Mouse (Mus musculus): Measurements from ENCODE around the gene Itga7. TPM values are rescaled to one million over a fixed set of nuclear protein-coding genes. Genes with fewer than 3 reads are reported as not detected.
A peak's percentile ranks its signal among the peaks of the same experiment; 100 is the strongest.

The Itga7 gene
- total RNA-seq (2021), result 100 to 1,000 TPM; 125 to 127 TPM
- long read RNA-seq, experiment 1, full-length matches to known transcripts, result 77 of 220 reads
- long read RNA-seq, experiment 1, partial matches to known transcripts, result 33 of 220 reads
- long read RNA-seq, experiment 1, other reads (novel, unspliced or antisense), result 110 of 220 reads
- long read RNA-seq, experiment 2, full-length matches to known transcripts, result 71 of 201 reads
- long read RNA-seq, experiment 2, partial matches to known transcripts, result 31 of 201 reads
- long read RNA-seq, experiment 2, other reads (novel, unspliced or antisense), result 99 of 201 reads

DNA sequence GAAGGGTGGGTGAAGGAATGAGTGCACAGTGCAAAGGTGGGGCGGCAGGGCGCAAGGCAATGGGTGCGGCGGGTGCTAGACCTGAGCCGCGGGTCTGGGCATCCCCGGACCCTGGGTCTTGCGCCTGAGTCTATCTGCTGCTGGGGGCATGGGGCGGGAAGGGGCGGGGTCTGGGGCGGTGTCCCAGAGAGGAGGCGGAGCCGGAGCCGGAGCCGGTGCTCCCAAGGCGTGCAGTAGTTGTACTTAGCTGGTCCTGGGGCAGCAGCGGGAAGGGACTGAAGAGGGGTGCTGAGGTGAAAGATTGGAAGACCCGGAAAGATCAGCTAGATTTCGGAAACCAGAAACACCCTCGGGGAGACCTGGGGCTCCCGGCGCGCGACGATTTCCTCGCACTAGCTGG, at the start of gene Itga7:
Gene Itga7 (plus strand): TSS at position 245 of the 400 bp plus-strand sequence.
- peak; percentile 56 for DNase-seq

DNA sequence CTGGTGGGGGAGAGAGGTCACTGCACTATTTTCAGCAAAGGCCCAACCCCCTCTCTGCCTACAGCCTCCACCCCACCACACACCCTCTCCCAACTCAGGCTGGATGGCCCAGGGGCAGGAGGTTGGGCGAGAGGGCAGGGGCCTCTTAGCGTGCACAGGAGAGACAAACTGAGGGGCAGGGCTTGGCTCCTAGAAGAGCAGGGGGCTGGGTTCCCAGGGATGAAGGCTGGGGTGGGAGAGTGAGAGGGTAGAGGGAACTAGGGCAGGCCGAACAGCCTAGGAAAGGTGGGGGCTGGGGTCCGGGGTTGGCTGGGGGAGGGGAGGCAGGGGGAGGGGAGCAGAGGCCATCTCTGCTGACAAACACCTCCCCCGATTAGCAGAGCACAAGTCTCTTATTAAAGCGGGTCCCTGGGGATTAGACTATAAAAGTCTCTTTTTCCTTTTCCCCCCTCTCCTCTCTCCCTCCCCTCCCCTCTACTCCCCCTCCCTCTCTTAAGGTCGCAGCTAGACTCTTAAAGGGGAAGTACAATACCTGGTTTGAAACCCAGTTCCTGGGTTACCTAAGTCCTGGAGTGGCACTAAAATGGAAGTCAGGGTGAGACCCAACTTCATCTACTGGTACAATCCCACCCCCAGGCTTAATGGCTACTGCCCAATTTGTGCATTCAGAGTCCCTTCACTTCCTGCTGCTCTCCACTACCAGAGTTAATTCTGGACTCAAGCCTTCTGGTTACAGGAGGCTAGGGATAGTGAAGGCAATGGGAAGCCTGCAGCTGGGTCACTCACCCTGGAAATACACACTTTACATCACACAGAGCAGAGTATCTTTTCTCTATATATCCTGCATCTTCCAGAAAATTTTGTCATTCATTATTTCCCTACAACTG, 44.4 kb upstream of the Itga7 start:
- DNase-seq, result no peak

DNA sequence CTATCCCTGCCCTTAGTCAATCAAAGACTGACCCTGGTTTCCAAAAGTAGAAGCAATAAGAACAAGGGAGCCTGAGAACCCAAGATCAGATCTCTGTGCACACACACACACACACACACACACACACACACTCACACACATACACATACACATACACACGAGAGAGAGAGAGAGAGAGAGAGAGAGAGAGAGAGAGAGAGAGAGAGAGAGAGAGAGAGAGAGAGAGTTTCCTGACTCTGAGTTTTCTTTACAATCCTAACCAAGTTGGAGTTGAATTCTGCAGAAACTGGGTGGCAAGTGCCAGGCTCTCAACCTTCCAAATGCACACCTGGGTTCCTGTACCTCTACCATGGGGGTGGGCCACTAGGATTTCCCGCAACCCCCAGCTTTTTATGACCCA, 43.8 kb upstream of the Itga7 start:
- DNase-seq, result no peak

DNA sequence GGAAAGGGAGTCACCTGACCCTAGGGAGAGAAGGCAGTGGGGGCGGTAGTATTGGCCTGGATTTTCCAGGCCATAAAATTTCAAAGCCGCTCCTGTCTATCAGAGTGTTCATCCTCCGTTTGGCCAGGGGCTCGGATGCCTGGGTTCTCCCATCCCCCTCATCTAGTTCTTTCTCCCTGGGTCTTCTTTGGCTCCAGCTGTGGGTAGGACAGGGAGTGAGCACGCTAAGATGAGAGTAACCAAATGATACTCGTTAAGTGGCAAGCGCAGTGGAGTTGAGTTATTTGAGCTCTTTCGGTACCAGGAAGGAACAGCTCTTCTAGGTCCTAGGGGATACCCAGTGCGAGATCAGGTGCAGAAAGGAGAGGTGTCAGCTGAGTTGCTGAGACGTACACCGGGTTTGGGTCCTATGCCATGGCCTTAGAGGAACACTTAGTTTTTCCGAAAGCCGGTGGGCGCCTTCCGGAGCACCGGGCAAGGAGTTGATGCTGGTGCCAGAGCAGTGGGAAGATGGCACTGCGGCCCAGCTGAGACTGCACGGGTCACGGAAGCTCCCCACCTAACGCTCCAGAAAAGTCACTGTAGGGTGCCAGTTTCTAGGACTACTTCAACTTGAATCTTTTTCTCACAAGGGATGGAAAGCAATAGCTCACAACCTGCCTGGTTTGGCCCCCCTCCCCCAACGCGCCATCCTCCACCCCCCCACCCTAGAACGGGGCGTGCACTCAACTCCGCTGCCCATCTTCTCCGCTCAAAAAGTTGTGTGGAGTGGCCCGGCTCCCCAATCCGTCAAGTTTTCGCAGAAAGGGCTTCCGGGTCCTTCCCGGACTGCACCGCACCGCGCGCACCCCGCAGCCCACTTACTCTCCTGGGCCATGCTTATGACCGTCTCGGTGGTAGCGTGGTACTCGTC, 43.0 kb upstream of the Itga7 start:
- no peak for DNase-seq

DNA sequence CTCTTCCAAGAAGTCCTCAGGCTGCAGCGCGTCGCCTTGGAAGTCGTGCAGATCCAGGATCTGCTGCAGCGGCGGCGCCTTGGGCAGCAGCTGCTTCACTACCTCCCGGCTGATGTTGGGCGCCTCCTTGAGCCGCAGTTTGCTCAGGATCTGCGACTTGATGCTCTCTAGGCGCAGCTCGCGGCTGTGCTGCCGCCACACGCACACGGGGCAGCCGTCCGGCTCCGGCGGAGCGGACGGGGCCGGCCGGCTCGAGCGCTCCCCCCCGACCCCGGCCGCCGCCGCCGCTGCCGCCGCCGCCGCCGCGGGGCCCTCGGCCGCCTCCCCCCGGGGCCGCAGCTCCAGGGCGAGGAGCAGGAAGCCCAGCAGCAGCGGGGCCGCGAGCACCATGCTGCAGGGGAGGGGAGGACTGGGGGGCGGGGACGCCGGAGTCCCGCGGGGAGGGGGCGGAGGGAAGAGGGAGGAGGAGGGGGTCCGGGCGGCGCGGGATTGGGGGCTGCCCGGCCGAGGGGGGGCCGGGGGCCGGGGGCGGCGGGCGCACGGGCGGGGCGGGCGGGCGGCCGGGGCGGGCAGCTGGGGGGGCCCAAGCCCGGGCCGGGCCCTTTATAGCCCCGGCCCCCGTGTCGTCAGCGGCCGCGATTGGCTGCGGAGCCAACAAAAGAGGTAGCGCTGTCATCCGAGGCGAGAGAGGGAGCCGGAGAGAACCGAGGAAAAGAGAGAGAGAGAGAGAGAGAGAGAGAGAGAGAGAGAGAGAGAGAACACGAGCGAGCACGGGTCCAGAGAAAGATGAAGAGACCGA, 42.1 kb upstream of the Itga7 start, which contains the start of gene Gdf11:
Gene Gdf11 (minus strand): TSS at position 423 of the 799 bp plus-strand sequence.
- peak; percentile 59 for DNase-seq

DNA sequence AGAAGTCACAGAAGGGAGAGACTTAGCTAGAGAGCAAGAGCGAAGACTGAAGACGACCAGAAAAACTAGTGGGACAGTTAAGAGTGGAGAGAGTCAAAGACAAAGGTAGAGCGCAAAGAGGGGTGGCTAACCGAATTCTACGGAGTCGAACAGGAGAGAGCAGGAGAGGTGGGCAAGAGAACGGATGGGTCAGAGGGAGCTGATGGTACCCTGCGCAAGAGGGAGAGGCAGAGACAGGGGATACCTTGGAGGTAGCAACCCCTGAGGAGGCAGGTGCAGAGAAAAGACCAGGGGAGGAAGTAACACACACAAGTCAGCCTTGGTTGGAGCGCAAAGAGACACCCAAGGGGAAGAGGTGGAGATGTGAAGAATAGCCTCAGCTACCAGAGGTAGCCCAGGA, 41.4 kb upstream of the Itga7 start:
- no peak for DNase-seq

DNA sequence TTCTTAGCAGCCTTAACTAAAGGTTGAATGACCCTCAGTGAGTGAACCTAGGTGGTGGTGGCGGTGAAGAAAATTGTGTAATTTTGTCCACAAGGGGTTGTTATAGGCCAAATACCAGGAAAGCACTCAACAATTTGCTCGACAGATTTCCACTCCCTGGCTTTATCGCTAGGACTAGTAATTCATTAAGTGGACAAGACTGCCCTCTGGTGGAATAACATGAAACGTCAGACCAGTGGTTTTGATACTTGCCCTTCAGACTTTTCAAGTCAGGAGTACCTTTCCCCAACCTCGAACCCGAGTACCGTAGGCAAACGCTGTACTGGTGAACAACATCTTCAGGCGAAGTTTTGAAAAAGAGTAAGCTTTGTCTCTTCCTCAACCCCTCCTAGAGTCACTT, 38.2 kb upstream of the Itga7 start:
- peak; percentile 66 for DNase-seq

DNA sequence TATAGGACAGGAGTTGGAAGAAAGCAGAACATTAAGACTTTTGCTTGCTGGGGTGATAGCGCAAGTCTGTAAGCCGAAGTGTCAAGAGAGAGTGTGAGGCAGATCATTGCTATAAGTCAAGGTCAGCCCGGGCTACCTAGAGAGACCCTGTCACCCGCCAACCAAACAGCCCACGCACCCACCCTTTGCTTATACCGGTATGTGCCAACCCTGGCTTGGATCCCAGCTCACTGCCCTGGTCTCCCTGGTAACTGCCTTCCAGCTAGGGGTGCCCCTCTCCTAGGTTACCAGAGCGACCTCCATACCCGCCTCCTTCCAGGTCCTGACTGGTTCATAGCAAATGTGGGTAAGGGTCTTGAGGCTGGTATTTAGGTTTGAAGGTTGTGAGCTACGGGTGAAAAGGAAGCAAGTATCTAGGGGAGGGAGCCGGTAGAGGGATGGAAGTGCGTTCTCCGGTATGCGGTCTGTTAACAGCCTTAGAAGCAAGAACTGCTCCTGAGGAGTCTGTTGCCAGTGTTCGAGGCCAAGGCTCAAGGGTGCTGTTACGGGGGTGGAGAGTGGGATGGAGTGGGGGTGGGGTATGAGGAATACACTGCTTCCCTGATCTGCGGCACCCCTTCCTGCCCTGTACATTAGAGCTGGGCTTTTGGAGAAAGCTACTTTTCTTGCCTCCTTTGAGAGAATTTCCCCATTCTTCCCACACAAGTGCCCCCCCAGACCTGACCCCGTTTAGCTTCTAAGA, 37.5 kb upstream of the Itga7 start:
- no peak for DNase-seq

DNA sequence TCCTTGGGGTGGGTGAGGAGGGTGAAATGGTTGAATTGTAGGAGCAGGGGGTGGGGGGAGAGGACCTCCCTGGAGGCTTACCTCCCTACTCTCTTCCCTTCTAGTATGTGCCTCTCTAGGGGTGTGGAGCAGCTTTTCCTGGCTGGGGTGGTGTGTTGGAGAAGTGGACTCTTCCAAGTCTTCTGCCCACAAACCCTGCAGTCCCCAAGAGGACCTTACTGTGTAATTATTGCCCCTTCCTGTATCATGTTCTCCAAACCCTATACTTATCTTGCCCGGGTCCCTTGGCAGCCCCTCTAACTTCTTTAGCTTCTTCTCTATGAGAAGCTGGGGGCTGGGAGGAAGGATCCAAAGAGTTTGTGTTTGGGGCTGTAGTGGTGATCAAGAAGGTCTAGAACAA, 36.8 kb upstream of the Itga7 start:
- DNase-seq, result no peak

DNA sequence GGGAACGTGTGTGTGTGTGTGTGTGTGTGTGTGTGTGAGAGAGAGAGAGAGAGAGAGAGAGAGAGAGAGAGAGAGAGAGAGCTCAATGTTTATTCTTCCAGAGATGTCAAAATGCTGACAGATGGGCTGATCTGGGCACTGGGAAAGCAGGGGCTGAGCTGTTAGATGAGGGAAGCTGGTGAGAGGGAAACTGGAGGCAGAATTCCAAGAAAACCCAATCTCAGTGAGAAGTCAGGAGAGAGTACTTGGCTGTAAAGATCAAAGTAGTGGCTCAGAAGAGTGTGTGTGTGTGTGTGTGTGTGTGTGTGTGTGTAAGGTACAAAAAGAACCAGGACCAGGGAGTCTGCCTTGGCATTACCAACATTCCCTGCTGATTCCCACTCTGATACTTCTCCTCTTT, 36.1 kb upstream of the Itga7 start:
- no peak for DNase-seq

DNA sequence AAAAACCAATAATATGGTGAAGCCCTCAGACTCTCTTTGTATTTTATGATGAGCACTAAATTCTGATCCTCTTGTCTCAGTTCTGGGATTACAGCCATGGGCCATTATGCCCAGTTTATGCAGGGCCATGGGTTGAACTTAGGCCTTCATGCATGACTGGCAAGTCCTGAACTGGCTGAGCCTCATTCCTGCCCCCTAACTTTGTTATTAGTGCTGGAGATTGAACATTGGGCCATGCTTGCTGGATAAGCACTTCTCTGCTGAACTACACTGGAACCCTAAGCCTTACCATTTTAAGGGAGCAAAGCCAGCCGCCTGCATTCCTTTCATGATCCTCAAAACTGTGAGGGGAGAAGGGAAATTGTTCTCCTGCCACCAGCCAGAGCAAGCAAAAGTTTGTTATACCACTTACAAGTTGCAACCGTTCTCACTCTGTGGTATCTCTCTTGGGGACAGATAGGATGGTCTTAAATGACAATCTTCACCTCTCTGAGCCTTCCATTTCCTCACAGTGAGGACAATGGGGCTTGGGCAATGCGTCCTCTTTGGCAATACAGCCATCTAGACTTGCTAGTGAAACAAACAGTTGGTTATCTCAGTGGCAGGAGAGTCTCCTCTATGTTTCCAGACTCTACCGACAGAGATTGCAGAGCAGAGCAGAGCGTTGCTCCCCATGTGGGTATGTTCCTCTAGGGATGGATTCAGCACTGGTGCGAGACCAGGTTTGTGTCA, 33.7 kb upstream of the Itga7 start:
- no peak for DNase-seq

DNA sequence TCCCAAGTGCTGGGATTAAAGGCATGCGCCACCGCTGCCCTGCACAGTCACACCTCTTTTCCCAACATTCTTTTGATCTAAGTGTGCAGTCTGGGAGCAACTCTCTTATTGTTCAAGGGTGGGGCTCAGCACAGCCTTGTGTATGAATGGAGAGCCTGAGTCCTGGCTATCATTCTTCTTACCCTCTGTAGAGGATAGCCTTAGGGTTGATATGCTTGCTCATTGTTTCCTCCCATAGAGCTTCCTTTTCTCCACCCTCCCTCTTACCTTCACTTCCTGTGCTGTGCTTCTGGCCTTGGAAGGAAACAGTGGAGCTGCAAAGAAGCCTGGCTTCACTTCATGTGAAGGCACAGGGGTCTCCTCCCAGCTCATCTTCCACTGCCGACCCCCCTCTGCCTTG, 32.9 kb upstream of the Itga7 start, which contains the start of gene Cd63:
Gene Cd63 (plus strand): TSS at position 292 of the 400 bp plus-strand sequence.
- no peak for DNase-seq

DNA sequence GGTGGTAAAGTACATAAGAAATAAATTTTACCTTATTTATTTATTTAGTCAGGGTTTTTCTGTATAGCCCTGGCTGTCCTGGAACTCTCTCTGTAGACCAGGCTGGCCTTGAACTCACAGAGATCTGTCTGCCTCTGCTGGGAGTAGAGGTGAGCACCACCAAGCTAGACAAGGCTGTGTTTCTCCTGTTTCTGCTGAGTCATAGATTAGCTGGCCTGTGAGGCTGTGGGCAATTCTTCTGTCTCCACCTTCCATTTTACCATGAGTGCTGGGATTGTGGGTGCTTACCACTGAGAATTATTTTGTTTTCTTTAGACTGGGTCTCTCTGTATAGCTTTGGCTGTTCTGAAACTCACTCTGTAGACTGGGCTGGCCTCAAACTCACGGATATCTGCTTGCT, 32.2 kb upstream of the Itga7 start:
- DNase-seq, result no peak

DNA sequence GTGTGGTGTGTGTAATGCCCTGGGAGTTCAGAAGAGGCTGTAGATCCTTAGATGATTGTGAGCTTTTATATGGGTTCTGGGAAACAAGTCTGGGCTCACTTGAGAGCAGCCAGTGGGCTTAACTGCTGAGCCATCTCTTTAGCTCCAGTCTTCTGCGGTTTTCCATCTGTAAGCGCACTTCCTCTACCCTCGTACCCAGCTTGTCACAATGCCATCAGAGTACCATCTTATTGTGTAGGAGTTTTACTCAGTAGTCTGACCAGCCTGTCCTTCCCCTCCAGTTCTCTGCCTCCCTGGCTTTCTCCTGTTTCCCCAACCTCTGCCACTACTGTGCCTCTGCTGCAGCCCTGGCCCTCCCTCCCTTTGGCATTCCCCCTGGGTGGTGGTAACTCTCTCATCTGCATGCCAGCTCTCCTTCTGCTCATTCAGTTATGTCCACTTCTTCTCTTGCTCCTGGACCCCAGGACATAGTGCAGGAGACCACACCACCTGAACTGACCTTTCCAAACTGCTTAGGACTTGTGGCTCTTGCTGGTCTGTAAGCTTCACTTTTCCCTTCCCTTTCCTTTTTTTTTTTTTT, 31.1 kb upstream of the Itga7 start:
- DNase-seq, result no peak

DNA sequence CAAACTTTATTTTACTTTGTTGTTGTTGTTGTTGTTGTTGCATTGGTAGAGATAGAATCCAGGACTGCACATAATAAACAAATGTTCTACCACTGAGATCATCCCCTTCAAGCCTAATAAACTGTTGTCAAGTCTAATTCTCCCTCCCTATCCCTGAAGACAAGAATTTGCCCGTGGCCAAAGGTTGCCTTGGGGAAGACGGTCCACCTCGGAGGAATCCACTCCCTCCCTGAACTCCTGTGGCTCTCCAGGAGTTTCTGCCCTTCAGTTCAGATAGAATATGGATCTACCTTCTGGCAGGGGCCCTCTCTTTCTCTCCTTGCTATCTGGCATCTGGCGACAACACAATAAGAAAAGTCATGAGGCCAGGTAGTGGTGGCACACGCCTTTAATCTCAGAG, 28.8 kb upstream of the Itga7 start:
- DNase-seq, result no peak

DNA sequence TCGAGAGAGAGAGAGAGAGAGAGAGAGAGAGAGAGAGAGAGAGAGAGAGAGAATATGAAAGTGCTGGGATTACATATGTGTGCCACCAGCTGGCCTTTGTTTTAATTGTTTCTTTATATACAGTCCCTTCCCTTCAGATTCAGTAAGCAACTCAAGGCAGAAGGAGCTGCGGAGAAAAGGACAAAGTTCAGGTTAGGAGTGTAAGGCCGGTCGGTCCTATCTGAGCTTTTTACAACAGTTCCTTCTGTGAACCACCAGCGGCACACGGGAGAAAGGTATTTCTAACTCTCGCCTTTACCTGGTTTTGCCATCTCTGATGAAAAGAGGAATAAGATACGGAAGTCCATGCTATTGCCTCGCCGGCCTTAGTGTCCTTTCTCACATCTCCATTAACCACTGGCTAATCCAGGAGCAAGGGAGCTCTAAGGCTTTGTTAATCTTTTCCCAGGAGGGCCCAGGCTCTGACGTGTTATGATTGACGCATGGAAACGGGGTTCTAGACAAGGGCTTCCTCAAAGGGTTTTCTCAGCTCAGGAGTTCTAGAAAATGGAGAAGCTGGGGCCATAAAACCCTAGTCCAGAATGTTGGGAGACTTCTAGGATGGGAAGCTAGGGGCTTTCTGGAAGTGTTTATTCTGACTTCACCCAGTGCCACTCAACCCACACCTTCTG, 24.7 kb upstream of the Itga7 start:
- DNase-seq, result no peak

DNA sequence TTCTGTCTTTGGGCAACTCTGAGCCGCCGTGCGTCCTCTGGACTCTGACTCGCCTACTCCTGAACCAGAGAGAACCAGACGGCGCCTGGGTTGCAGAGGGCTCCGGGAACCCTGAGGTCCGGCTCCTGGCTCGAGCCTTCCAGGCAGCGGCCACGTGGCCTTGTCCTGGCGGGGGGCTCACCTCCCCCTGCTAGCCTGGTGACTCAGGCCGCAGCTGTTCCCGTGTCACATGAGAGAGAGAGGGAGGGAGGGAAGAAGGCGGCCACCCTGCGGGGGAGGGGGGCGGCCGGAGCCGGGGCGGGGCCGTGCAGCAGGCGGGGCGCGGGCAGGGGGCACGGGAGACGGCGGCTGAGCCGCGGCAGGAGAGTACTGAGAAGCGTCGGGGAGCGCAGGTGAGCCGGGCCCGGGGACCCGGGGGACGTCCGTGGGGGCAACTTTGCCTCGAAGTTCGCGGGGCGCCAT, 24.0 kb upstream of the Itga7 start:
- peak; percentile 90 for DNase-seq

DNA sequence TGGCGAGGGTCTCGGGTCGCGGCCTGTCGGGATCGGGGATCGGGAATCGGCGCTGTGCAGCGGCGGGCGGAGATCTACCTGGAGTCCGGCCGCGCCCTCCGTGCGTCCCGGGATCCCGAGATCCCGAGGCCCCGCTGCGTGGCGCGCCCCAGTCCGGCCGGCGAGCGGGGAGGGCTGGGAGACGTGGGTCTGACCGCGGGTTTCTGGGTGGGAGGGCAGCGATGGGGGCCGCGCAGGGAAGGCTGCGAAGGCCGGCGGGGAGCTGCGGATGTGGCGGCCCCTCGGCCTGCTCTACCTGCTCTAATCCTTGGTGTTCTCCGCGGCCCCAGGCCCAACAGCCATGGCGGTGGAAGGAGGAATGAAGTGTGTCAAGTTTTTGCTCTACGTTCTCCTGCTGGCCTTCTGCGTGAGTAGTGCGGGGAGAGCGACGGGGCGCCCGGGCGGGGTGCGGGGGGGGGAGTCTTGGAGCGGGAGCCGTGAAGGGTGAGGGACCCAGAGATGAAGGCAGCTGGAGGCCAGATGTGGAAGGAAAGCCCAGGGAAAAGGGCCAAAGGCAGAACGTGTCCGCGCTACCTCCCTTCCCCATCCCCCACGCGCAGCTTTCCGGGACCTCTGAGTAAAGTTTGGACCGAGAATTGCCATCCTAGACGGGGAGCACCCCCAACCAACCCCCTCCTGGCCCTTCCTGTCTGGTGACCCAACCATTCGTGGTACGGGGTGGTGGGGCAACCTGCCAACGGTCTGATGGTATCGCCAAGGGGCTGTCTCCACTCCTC, 23.4 kb upstream of the Itga7 start:
- peak; percentile 66 for DNase-seq
